Mouse (Mus musculus): Measurements from ENCODE around the gene Slc25a48. TPM values are rescaled to one million over a fixed set of nuclear protein-coding genes. Genes with fewer than 3 reads are reported as not detected.

The Slc25a48 gene
- polyA plus RNA-seq, 1 experiment from 2014 or later = not detected

GRCm38 (mm10) chr13:56506871-56507496 is 68.8 kb downstream of the Slc25a48 start:
- H3K27ac ChIP-seq (replicated peaks; ENCODE audit: low read depth, low read length) = no peak overlapping the region
- no peak overlapping the region for H3K4me2 ChIP-seq (ENCODE audit: low read depth, severe bottlenecking)
- DNase-seq (ENCODE audit: low spot score) (no peak), ATAC-seq (ENCODE audit: insufficient number of reproducible peaks, low FRiP score, low TSS enrichment, low read depth) (no peak)
- no peak overlapping the region for H3K9ac ChIP-seq (ENCODE audit: low read length)
- H3K4me1 ChIP-seq (ENCODE audit: control insufficient read depth, insufficient read depth, low read length) = no peaks in the 10 kb centered on the region
- 0 out of 2 replicates have a peak, but pooled peaks cover 2% of the 10 kb centered on the region for H3K9me3 ChIP-seq (ENCODE audit: control insufficient read depth, low read length)
- no peak overlapping the region for H3K4me3 ChIP-seq (ENCODE audit: low read depth, low read length)
- WGBS = 80% methylated on average over 6 of the region's 6 CpGs
- no peaks in the 10 kb centered on the region for H3K36me3 ChIP-seq (ENCODE audit: control insufficient read depth, insufficient read depth, low read length)
- no peaks in the 10 kb centered on the region for H3K27me3 ChIP-seq (ENCODE audit: control insufficient read depth, insufficient read depth, low read length)

- Histone ChIP-seq H3K27me3 (ENCODE audit: control insufficient read depth, insufficient read depth, low read length) (no peaks in the 10 kb centered on the region), H3K4me1 (ENCODE audit: control insufficient read depth, insufficient read depth, low read length) (no peaks in the 10 kb centered on the region), H3K9ac (ENCODE audit: low read length) (no peak overlapping the region), H3K4me2 (ENCODE audit: low read depth, severe bottlenecking) (no peak overlapping the region), H3K9me3 (ENCODE audit: control insufficient read depth, low read length) (0 out of 2 replicates have a peak, but pooled peaks cover 2% of the 10 kb centered on the region), H3K27ac (replicated peaks; ENCODE audit: low read depth, low read length) (no peak overlapping the region), H3K36me3 (ENCODE audit: control insufficient read depth, insufficient read depth, low read length) (no peaks in the 10 kb centered on the region), H3K4me3 (ENCODE audit: low read depth, low read length) (no peak overlapping the region)
- ATAC-seq (ENCODE audit: insufficient number of reproducible peaks, low FRiP score, low TSS enrichment, low read depth) (no peak), DNase-seq (ENCODE audit: low spot score) (peak; percentile 15)
- WGBS = 83% methylated on average over 2 of the region's 2 CpGs
Observed at GRCm38 (mm10) chr13:56509796-56510195, 71.6 kb downstream of the Slc25a48 start.

DNA sequence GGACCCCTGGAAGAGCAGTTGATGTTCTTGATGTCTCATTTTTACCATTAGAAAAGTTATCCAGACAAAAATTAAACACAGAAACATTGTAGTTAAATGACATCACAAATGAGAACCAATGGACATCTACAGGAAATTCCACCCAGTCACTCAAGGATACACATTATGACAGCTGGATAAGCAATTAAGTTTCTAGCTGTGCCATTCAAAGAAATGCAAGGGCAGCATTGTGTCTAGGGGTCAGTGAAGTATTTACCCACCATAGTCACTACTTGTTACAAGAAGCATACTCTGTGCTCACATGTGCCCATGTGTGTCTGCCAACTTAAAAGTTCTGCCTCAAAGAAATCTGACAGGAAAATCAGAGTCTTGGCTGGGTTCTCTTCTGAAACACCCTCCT is 75.4 kb downstream of the Slc25a48 start:
- Histone ChIP-seq H3K9ac (ENCODE audit: low read length) (no peak overlapping the region), H3K27ac (replicated peaks; ENCODE audit: low read depth, low read length) (no peak overlapping the region), H3K27me3 (ENCODE audit: control insufficient read depth, insufficient read depth, low read length) (no peaks in the 10 kb centered on the region), H3K4me1 (ENCODE audit: control insufficient read depth, insufficient read depth, low read length) (no peaks in the 10 kb centered on the region), H3K4me2 (ENCODE audit: low read depth, severe bottlenecking) (no peak overlapping the region), H3K4me3 (ENCODE audit: low read depth, low read length) (no peak overlapping the region), H3K36me3 (ENCODE audit: control insufficient read depth, insufficient read depth, low read length) (no peaks in the 10 kb centered on the region), H3K9me3 (ENCODE audit: control insufficient read depth, low read length) (no peaks in the 10 kb centered on the region)
- ATAC-seq (ENCODE audit: insufficient number of reproducible peaks, low FRiP score, low TSS enrichment, low read depth) (no peak), DNase-seq (ENCODE audit: low spot score) (peak; percentile 10)

- no peak overlapping the region for H3K27ac ChIP-seq (replicated peaks; ENCODE audit: low read depth, low read length)
Observed at GRCm38 (mm10) chr13:56516311-56516710, 78.2 kb downstream of the Slc25a48 start.

DNA sequence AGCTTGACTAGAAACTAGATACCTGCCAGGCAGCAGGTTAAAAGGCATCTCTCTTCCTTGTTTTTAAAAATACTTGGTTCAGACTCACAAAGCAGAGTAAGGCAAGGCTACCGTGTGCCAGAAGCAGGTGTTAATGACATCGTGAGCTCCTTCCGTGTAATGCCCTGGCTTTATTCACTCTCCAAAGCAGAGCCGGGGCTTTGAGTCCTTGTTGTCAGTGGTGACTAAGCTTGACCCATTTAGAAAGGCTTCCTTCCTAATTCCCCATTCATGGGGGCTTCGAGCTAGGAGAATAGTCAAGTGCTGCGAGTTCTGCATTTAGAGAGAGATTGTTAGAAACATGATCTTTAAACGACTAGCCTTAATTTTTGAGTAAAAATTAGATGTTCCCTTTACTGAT is 78.7 kb downstream of the Slc25a48 start:
- ATAC-seq (ENCODE audit: insufficient number of reproducible peaks, low FRiP score, low TSS enrichment, low read depth) (no peak), DNase-seq (ENCODE audit: low spot score) (peak; percentile 18)
- Histone ChIP-seq H3K36me3 (ENCODE audit: control insufficient read depth, insufficient read depth, low read length) (no peaks in the 10 kb centered on the region), H3K27me3 (ENCODE audit: control insufficient read depth, insufficient read depth, low read length) (no peaks in the 10 kb centered on the region), H3K4me3 (ENCODE audit: low read depth, low read length) (no peak overlapping the region), H3K9ac (ENCODE audit: low read length) (no peak overlapping the region), H3K9me3 (ENCODE audit: control insufficient read depth, low read length) (no peaks in the 10 kb centered on the region), H3K4me1 (ENCODE audit: control insufficient read depth, insufficient read depth, low read length) (no peaks in the 10 kb centered on the region), H3K4me2 (ENCODE audit: low read depth, severe bottlenecking) (no peak overlapping the region), H3K27ac (replicated peaks; ENCODE audit: low read depth, low read length) (no peak overlapping the region)
- 70% methylated on average over 7 of the region's 7 CpGs for WGBS

More at GRCm38 (mm10) chr13:56516311-56516710, 78.2 kb downstream of the Slc25a48 start:
- Histone ChIP-seq H3K27me3 (ENCODE audit: control insufficient read depth, insufficient read depth, low read length) (no peaks in the 10 kb centered on the region), H3K36me3 (ENCODE audit: control insufficient read depth, insufficient read depth, low read length) (no peaks in the 10 kb centered on the region), H3K9me3 (ENCODE audit: control insufficient read depth, low read length) (no peaks in the 10 kb centered on the region), H3K9ac (ENCODE audit: low read length) (no peak overlapping the region), H3K4me2 (ENCODE audit: low read depth, severe bottlenecking) (no peak overlapping the region), H3K4me3 (ENCODE audit: low read depth, low read length) (no peak overlapping the region), H3K4me1 (ENCODE audit: control insufficient read depth, insufficient read depth, low read length) (no peaks in the 10 kb centered on the region)
- no peak for ATAC-seq (ENCODE audit: insufficient number of reproducible peaks, low FRiP score, low TSS enrichment, low read depth)
- peak; percentile 3 for DNase-seq (ENCODE audit: low spot score)
- WGBS = 86% methylated on average over 4 of the region's 4 CpGs

DNA sequence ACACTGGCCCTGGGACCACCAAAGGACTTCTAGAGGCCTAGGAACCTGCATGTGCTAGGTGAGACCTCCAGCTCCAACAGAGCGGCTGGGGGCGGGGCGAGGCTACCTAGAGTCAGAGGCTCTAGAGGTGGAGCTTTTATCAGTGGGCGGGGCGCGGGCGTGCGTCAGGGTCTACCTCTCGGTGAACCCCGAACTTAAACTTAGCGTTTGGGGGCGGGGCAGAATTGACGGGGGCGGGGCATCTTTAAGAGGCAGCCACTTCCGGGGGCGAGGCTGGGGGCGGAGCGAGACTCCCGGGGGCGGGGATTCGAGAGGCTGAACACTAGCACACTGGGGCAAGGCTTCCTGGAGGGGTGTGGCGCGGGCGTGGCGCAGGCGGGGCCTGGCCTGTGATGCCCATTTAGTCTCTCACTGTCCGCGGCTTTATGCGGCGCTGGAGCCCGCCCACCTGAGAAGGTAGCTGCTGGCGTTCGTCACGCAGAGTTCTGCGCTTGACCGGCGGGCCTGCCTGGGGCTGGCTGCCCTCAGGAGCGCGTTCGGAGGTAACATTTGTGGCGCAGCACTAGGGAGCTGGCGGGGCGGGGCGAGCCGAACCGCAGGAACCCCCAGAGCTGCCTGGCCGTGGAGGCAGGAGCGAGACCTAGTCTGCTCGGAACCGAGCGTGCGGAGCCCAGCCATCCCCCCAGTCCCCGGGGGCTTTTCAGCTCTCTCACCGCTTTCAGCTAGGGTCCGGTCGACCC is 84.1 kb downstream of the Slc25a48 start, which contains the start of gene Fbxl21:
TSS of gene Fbxl21 (plus strand) at position 392 of the 740 bp plus-strand sequence.
- Histone ChIP-seq H3K4me3 (ENCODE audit: low read depth, low read length) (peak within 1 kb of the TSS; percentile 50), H3K36me3 (ENCODE audit: control insufficient read depth, insufficient read depth, low read length) (no peaks in the 10 kb centered on the region), H3K4me2 (ENCODE audit: low read depth, severe bottlenecking) (peak within 1 kb of the TSS; percentile 78), H3K27me3 (ENCODE audit: control insufficient read depth, insufficient read depth, low read length) (no peaks in the 10 kb centered on the region), H3K27ac (replicated peaks; ENCODE audit: low read depth, low read length) (no peak within 1 kb of the TSS), H3K9ac (ENCODE audit: low read length) (peak within 1 kb of the TSS; percentile 61), H3K4me1 (ENCODE audit: control insufficient read depth, insufficient read depth, low read length) (no peaks in the 10 kb centered on the region), H3K9me3 (ENCODE audit: control insufficient read depth, low read length) (no peaks in the 10 kb centered on the region)
- peak; percentile 98 for ATAC-seq (ENCODE audit: insufficient number of reproducible peaks, low FRiP score, low TSS enrichment, low read depth)
- WGBS = under 1% methylated on average over 54 of the region's 56 CpGs
- peak; percentile 96 for DNase-seq (ENCODE audit: low spot score)

DNA sequence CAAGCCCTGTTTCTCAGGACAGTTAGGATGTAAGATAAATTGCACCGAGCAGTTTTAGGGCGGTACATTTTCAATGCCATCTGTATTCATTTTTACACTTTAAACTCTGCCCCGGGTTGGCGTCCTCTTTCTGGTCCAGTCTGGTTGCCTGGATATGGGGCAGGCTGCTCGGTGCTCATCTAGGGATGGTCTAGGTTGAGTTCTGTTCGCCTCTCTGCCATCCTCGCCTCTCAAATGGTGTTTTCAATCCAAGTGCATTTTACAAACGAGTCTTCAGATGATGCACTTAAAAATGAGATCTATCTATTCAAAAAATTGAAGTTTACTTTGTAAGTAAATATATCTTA is 84.6 kb downstream of the Slc25a48 start:
- no peaks in the 10 kb centered on the region for H3K36me3 ChIP-seq (ENCODE audit: control insufficient read depth, insufficient read depth, low read length)
- no peaks in the 10 kb centered on the region for H3K27me3 ChIP-seq (ENCODE audit: control insufficient read depth, insufficient read depth, low read length)
- H3K4me1 ChIP-seq (ENCODE audit: control insufficient read depth, insufficient read depth, low read length) = no peaks in the 10 kb centered on the region
- peak overlapping the region; percentile 78 for H3K4me2 ChIP-seq (ENCODE audit: low read depth, severe bottlenecking)
- no peak overlapping the region for H3K27ac ChIP-seq (replicated peaks; ENCODE audit: low read depth, low read length)
- peak overlapping the region; percentile 50 for H3K4me3 ChIP-seq (ENCODE audit: low read depth, low read length)
- ATAC-seq (ENCODE audit: insufficient number of reproducible peaks, low FRiP score, low TSS enrichment, low read depth) (no peak), DNase-seq (ENCODE audit: low spot score) (no peak)
- 5% methylated on average over 8 of the region's 8 CpGs for WGBS
- peak overlapping the region; percentile 61 for H3K9ac ChIP-seq (ENCODE audit: low read length)
- H3K9me3 ChIP-seq (ENCODE audit: control insufficient read depth, low read length) = no peaks in the 10 kb centered on the region
